In the genomic region with DNA sequence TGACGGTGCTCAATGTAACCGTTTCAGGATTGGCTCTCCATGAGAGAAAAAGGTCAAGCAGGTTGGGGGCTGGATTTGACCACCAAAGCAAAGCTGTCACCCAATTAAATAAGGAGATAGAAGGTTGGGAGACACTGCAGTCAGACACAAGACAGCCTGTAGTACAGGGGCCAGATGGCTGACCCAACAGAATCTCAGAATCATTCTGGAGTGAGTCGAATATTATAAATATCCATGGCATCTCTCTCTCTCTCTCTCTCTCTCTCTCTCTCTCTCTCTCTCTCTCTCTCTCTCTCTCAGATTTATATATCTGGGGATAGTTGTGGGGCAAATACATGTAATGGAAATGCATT, we compare ENCODE assay signal across 11 mouse cellular contexts.
A peak's percentile ranks its signal among the peaks of the same experiment; 100 is the strongest.
DNase-seq lines count a peak whose midpoint lies in the region; ATAC-seq and TF ChIP-seq lines count a peak whose summit lies in the region.
"Had no signal": no experiment of that assay in that cellular context is flagged by ENCODE, and none has a peak within 500 bp of the region (broad histone marks: within the 10 kb centered on the region; RNA-seq: fewer than 3 reads in every experiment).

No protein-coding gene starts in this region.

- 41% methylated on average over 3 of the region's 3 CpGs for WGBS in heart, embryonic 12.5 days
- WGBS in kidney, embryonic 16.5 days = 24% methylated on average over 3 of the region's 3 CpGs
- 28% methylated on average over 3 of the region's 3 CpGs for WGBS in stomach, embryonic 14.5 days
- 44% methylated on average over 3 of the region's 3 CpGs for WGBS in stomach, postnatal 0 days

- no peak for ATAC-seq in heart, embryonic 12.5 days (ENCODE audit: insufficient number of reproducible peaks, low FRiP score)
- ATAC-seq in kidney, embryonic 16.5 days (ENCODE audit: low FRiP score, low TSS enrichment) = peak; percentile 47
- 0 out of 2 replicates have a peak, but pooled peaks have one; percentile 1 for ATAC-seq in stomach, embryonic 14.5 days (ENCODE audit: insufficient number of reproducible peaks, insufficient read depth, low FRiP score, low read depth)
- ATAC-seq in stomach, postnatal 0 days (ENCODE audit: low FRiP score, low TSS enrichment) = no peak

- no peak for TF ChIP-seq CTCF in stomach, postnatal 0 days (IDR thresholded peaks at IDR 0.05; ENCODE audit: low read depth)

- H3K36me3 ChIP-seq in heart, embryonic 12.5 days = no peaks in the 10 kb centered on the region
- no peaks in the 10 kb centered on the region for H3K36me3 ChIP-seq in kidney, embryonic 16.5 days (ENCODE audit: insufficient read depth, low read length)
- no peaks in the 10 kb centered on the region for H3K36me3 ChIP-seq in stomach, embryonic 14.5 days (ENCODE audit: control insufficient read depth, insufficient read depth, low read length)
- no peaks in the 10 kb centered on the region for H3K36me3 ChIP-seq in stomach, postnatal 0 days (ENCODE audit: control insufficient read depth, insufficient read depth, low read length)
- H3K36me3 ChIP-seq: embryonic facial prominence, embryonic 12.5 days; limb, embryonic 15.5 days had no signal

- H3K4me3 ChIP-seq in heart, embryonic 12.5 days = no peak overlapping the region
- H3K4me3 ChIP-seq in kidney, embryonic 16.5 days (ENCODE audit: low read length) = no peak overlapping the region
- no peak overlapping the region for H3K4me3 ChIP-seq in stomach, embryonic 14.5 days (ENCODE audit: low read depth, low read length)
- H3K4me3 ChIP-seq in stomach, postnatal 0 days (ENCODE audit: low read depth, low read length) = no peak overlapping the region
- H3K4me3 ChIP-seq: embryonic facial prominence, embryonic 12.5 days; limb, embryonic 15.5 days had no signal

- H3K27me3 ChIP-seq in heart, embryonic 12.5 days (replicated peaks) = no peaks in the 10 kb centered on the region
- H3K27me3 ChIP-seq in kidney, embryonic 16.5 days (ENCODE audit: insufficient read depth, low read length) = no peaks in the 10 kb centered on the region
- H3K27me3 ChIP-seq in stomach, embryonic 14.5 days (ENCODE audit: control insufficient read depth, insufficient read depth, low read length) = no peaks in the 10 kb centered on the region
- no peaks in the 10 kb centered on the region for H3K27me3 ChIP-seq in stomach, postnatal 0 days (ENCODE audit: control insufficient read depth, insufficient read depth, low read length)
- H3K27me3 ChIP-seq: embryonic facial prominence, embryonic 12.5 days; limb, embryonic 15.5 days had no signal

- no peak for TF ChIP-seq EP300 in stomach, postnatal 0 days (optimal IDR thresholded peaks at IDR 0.05)

- H3K9ac ChIP-seq in heart, embryonic 12.5 days = no peak overlapping the region
- H3K9ac ChIP-seq in kidney, embryonic 16.5 days (replicated peaks; ENCODE audit: low read length) = no peak overlapping the region
- H3K9ac ChIP-seq in stomach, embryonic 14.5 days (replicated peaks; ENCODE audit: low read depth, low read length) = no peak overlapping the region
- no peak overlapping the region for H3K9ac ChIP-seq in stomach, postnatal 0 days (ENCODE audit: low read length)
- H3K9ac ChIP-seq: embryonic facial prominence, embryonic 12.5 days; limb, embryonic 15.5 days had no signal

- peak overlapping the region; percentile 62; the same call in 1 of the 2 replicates for H3K27ac ChIP-seq in heart, embryonic 12.5 days (ENCODE audit: poor library complexity, severe bottlenecking)
- H3K27ac ChIP-seq in kidney, embryonic 16.5 days (ENCODE audit: low read length) = no peak overlapping the region
- H3K27ac ChIP-seq in stomach, embryonic 14.5 days (ENCODE audit: low read length) = no peak overlapping the region
- no peak overlapping the region for H3K27ac ChIP-seq in stomach, postnatal 0 days (replicated peaks)
- H3K27ac ChIP-seq: embryonic facial prominence, embryonic 12.5 days; limb, embryonic 15.5 days had no signal

- no peaks in the 10 kb centered on the region for H3K9me3 ChIP-seq in heart, embryonic 12.5 days (replicated peaks)
- no peaks in the 10 kb centered on the region; the same call in 1 of the 2 replicates for H3K9me3 ChIP-seq in kidney, embryonic 16.5 days (ENCODE audit: low read length)
- H3K9me3 ChIP-seq in stomach, embryonic 14.5 days (ENCODE audit: control insufficient read depth, low read depth, low read length) = no peaks in the 10 kb centered on the region
- no peaks in the 10 kb centered on the region for H3K9me3 ChIP-seq in stomach, postnatal 0 days (ENCODE audit: control insufficient read depth, low read length)
- H3K9me3 ChIP-seq: embryonic facial prominence, embryonic 12.5 days; limb, embryonic 15.5 days had no signal

- 0 out of 2 replicates have a peak overlapping the region, but pooled peaks have one; percentile 2 for H3K4me2 ChIP-seq in heart, embryonic 12.5 days
- H3K4me2 ChIP-seq in kidney, embryonic 16.5 days (replicated peaks; ENCODE audit: low read depth, low read length) = 0 out of 2 replicates have a peak overlapping the region, but pooled peaks have one; percentile 14
- H3K4me2 ChIP-seq in stomach, embryonic 14.5 days (replicated peaks; ENCODE audit: low read depth, low read length) = no peak overlapping the region
- H3K4me2 ChIP-seq in stomach, postnatal 0 days (replicated peaks; ENCODE audit: low read depth) = no peak overlapping the region
- H3K4me2 ChIP-seq: embryonic facial prominence, embryonic 12.5 days; limb, embryonic 15.5 days had no signal

- peaks cover 12% of the 10 kb centered on the region for H3K4me1 ChIP-seq in heart, embryonic 12.5 days (replicated peaks)
- peaks cover 9% of the 10 kb centered on the region for H3K4me1 ChIP-seq in kidney, embryonic 16.5 days (ENCODE audit: insufficient read depth, low read length)
- peaks cover 21% of the 10 kb centered on the region for H3K4me1 ChIP-seq in stomach, embryonic 14.5 days (ENCODE audit: control insufficient read depth, insufficient read depth, low read length)
- no peaks in the 10 kb centered on the region for H3K4me1 ChIP-seq in stomach, postnatal 0 days (replicated peaks; ENCODE audit: control insufficient read depth, insufficient read depth)

- no peak for DNase-seq in heart, postnatal 4 days
- no peak for DNase-seq in kidney, postnatal 4 days
- DNase-seq in stomach, postnatal 0 days (ENCODE audit: low spot score) = no peak
- DNase-seq in right cerebral cortex, postnatal 4 days = no peak
- DNase-seq: adrenal gland, postnatal 36 days; midbrain, embryonic 14.5 days had no signal

Comparison
In these comparisons a context has a peak if more than half of its experiments do, and no peak if none do; other contexts are left out.
1. ATAC-seq: peak in kidney, embryonic 16.5 days (single experiment) and stomach, embryonic 14.5 days (single experiment); none in heart, embryonic 12.5 days (single experiment) and stomach, postnatal 0 days (single experiment).
2. H3K4me2 ChIP-seq: peak in heart, embryonic 12.5 days (single experiment) and kidney, embryonic 16.5 days (single experiment); none in stomach, embryonic 14.5 days (single experiment) and stomach, postnatal 0 days (single experiment).